Mouse (Mus musculus): Measurements from ENCODE around the gene Pomt1. TPM values are rescaled to one million over a fixed set of nuclear protein-coding genes. Genes with fewer than 3 reads are reported as not detected.

The Pomt1 gene
- 10 to 100 TPM; 22.4 to 36.3 TPM for total RNA-seq (2023)

GRCm38 (mm10) chr2:32235886-32236759 is at the start of gene Pomt1:
TSS of gene Pomt1 (plus strand) at chr2:32236590.

DNA sequence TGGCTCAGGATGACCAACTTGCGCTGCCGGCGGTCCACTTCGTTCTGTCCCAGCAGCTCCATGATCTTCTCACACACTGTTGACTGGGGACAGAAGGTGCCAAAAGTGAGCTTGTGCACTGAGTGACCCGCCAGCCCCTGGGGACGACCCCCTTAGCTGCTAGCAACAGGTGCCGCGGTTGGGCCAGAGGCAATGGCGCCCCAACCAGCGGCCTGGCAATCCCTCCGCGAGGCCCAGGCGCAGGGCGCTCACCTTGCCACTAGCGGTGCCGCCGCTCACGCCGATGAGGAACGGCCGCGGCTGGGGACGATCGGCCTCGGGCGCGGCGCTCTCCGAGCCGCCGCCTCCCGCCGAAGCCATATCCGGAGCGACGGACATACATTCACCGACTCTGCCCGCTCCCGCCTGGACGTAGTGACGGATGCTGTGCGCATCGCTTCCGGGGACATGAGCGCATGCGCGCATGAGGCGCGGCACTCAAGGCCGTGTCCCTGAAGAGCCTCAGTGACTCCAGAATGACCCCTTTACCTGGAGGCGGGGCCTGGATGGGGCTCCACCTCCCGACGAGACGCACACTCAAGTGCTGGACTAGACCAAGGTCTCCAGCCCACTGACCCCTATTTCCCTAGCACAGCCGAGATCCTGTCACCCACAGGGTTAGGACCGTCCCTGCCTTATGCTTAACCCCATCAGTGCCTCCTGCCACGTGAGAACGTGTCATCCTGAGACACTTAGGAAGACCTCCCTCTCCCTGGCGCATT is 23.4 kb downstream of the Pomt1 start, which contains the start of gene Uck1:
TSS of gene Uck1 (minus strand) at position 503 of the 761 bp plus-strand sequence.

DNA sequence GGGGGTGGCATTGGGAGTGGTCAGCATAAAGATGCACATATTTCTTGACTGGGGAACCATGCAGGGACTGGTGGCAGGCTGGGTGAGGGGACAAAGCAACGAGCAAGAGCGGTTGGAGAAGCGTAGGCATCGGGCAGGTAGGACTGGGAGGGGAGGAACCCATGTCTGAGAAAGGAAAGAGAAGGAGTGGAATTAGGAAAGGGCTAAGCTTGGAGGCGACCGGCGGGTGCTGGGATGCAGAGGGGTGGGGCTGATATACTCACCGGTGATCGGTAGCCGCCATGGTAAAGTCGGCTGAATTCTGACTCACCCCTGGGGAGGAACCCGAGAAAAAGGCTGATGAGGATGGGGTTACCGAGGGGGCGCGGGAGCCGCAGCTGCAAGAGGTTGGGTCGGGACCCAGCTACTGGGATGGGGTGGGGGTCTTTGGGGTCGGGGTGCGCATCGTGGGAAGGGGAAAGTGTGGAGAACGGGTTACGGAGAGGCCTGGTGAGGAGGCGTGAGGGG is 51.0 kb downstream of the Pomt1 start, which contains the start of gene Golga2:
TSS of gene Golga2 (plus strand) at position 51 of the 507 bp plus-strand sequence.

DNA sequence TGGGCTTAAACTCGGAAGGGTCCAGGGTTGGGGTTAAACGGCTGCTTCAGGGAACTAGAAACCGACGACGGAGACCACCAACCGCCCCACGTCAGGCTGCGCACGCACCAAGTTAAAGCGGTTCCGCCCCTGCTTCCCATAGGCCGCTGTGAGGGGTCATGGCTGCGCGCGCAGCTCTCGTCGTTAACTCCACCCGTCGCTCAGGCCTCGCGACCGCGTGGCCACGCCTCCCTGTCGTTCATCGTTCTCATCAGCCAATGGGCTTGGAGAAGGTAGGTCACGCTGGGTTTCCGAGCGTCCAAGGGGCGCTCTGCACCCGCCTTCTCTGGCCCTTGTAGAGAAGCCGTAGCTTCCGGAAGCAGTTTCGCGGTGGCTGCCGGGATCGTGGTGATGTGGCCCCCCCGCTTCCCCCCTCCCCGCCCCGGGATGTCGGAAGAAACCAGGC is 51.6 kb downstream of the Pomt1 start, which contains the start of gene Swi5:
TSS of gene Swi5 (minus strand) at position 153 of the 445 bp plus-strand sequence.

Other genes with a start within 250 kb of the Pomt1 start
- gene Fam78a, start 151.7 kb upstream of the Pomt1 start, total RNA-seq (2023): 100 to 1,000 TPM; 205 to 236 TPM
- gene Plpp7, start 141.1 kb upstream of the Pomt1 start, total RNA-seq (2023): not detected
- gene Prrc2b, start 85.5 kb upstream of the Pomt1 start, total RNA-seq (2023): 100 to 1,000 TPM; 164 to 165 TPM
- 100 to 1,000 TPM; 116 to 123 TPM for gene Uck1, start 23.6 kb downstream of the Pomt1 start, total RNA-seq (2023)
- 10 to 100 TPM; 50.2 to 63.1 TPM for gene Golga2, start 50.8 kb downstream of the Pomt1 start, total RNA-seq (2023)
- 10 to 100 TPM; 79.4 to 92.1 TPM for gene Swi5, start 51.5 kb downstream of the Pomt1 start, total RNA-seq (2023)
- 100 to 1,000 TPM; 116 to 117 TPM for gene Ciz1, start 115.7 kb downstream of the Pomt1 start, total RNA-seq (2023)
- gene Dnm1, start 116.7 kb downstream of the Pomt1 start, total RNA-seq (2023): not detected
- 10 to 100 TPM; 21.5 to 25.8 TPM for gene 1110008P14Rik, start 145.3 kb downstream of the Pomt1 start, total RNA-seq (2023)
- gene Lcn2, start 151.7 kb downstream of the Pomt1 start, total RNA-seq (2023): 1 to 10 TPM; 1.9 to 2.4 TPM
- gene Ptges2, start 159.3 kb downstream of the Pomt1 start, total RNA-seq (2023): 1 to 10 TPM; 5.8 to 7.8 TPM
- gene Naif1, start 213.9 kb downstream of the Pomt1 start, total RNA-seq (2023): 1 to 10 TPM; 5.1 to 5.2 TPM
- 10 to 100 TPM; 46.4 to 58.3 TPM for gene Slc25a25, start 214.9 kb downstream of the Pomt1 start, total RNA-seq (2023)

All from T-cell, adult 66 days (primary cell).